Mouse (Mus musculus) kidney, embryonic 16.5 days (tissue): Measurements from ENCODE around the gene Prss40. TPM values are rescaled to one million over a fixed set of nuclear protein-coding genes. Genes with fewer than 3 reads are reported as not detected.
"Not testable (repeated sequence)": the region's sequence is repeated elsewhere in the genome, so short reads cannot be mapped to it uniquely, and the experiment has no call there.

Source experiments
- ATAC-seq: fragments of 200-750 bp; cut with Nextera tagmentation; 2 replicates; pipeline ENCODE4 v1.8.0; 2017; ENCODE audit warnings: moderate TSS enrichment; ENCODE audit not compliant: low FRiP score, low TSS enrichment
- H3K27ac ChIP-seq: fragments of 300-500 bp; sonication (generic); 2 replicates; pipeline ENCODE4 v1.5.1; 2014; ENCODE audit warnings: low read length
- H3K27me3 ChIP-seq: fragments of 300-500 bp; sonication (generic); 2 replicates; pipeline ENCODE4 v1.6.1; 2014; ENCODE audit warnings: low read length, control low read depth, mixed read lengths; ENCODE audit not compliant: insufficient read depth
- H3K36me3 ChIP-seq: fragments of 300-500 bp; sonication (generic); 2 replicates; pipeline ENCODE4 v1.6.1; 2014; ENCODE audit warnings: low read length, control low read depth, mixed read lengths; ENCODE audit not compliant: insufficient read depth
- H3K4me1 ChIP-seq: fragments of 300-500 bp; sonication (generic); 2 replicates; pipeline ENCODE4 v1.6.1; 2014; ENCODE audit warnings: low read length, control low read depth, mixed read lengths; ENCODE audit not compliant: insufficient read depth
- H3K4me2 ChIP-seq: fragments of 300-500 bp; sonication (generic); replicated peaks from 2 replicates; pipeline ENCODE4 v1.6.1; 2014; ENCODE audit warnings: low read depth, low read length
- H3K4me3 ChIP-seq: fragments of 300-500 bp; sonication (generic); 2 replicates; pipeline ENCODE4 v1.5.1; 2014; ENCODE audit warnings: mild to moderate bottlenecking, low read length
- H3K9ac ChIP-seq: fragments of 300-500 bp; sonication (generic); replicated peaks from 2 replicates; pipeline ENCODE4 v1.6.1; 2014; ENCODE audit warnings: low read length
- H3K9me3 ChIP-seq: fragments of 300-500 bp; sonication (generic); 2 replicates; pipeline ENCODE4 v1.6.1; 2016; ENCODE audit warnings: low read length, control low read depth
- WGBS: fragments of 180-500 bp; shearing (Covaris S2); extraction: QIAGEN DNeasy Blood & Tissue Kit; methylation state at CpG from one replicate; pipeline ENCODE4 v1.1.7; 2014; 5-methylcytosine and 5-hydroxymethylcytosine counted together
- polyA plus RNA-seq: library from polyadenylated mRNA; unstranded; fragments of >200 nt; fragmentation: Nextera tagmentation; extraction: Ambion mirVana; gene quantifications from 2 replicates; pipeline ENCODE4 v1.2.1, GENCODE M21; 2015

Prss40 gene
- polyA plus RNA-seq, 1 experiment from 2014 or later = not detected

DNA sequence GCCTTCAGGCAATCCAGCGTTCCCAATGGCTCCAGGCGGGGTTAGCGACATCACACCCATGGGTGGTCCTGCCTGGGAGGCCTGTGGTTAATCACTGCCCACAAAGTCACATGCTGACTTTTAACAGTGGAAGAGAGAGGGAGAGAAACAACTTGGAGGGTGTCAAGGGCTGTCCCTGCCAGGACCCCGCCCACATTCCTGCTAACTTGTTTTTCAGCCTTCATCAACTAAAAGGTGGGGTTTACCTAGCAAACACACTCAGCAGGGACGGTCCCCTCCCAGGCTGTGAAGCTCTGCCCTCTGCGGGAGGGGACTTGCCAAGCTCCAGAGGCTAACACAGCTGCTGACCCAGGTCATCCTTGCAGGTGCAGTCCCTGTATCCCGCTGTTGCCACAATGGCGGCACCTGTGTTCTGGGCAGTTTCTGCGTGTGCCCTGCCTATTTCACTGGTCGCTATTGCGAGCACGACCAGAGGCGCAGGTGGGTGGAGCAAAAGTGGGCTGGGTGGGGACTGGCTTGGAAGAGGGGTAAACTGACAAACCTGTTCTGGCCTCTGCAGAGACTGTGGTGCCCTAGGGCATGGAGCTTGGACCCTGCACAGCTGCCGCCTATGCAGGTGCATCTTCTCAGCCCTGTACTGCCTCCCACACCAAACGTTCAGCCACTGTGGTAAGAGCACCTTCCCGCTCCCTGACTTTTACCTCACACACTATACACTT is 23.8 kb downstream of the Prss40 start:
- 2% methylated on average over 16 of the region's 16 CpGs for WGBS
- Histone ChIP-seq H3K9me3 (no peaks in the 10 kb centered on the region), H3K4me1 (peaks cover 7% of the 10 kb centered on the region; the same call in 1 of the 2 replicates), H3K9ac (no peak overlapping the region), H3K27me3 (peaks cover 29% of the 10 kb centered on the region), H3K4me3 (peak overlapping the region; percentile 26), H3K27ac (no peak overlapping the region), H3K36me3 (no peaks in the 10 kb centered on the region), H3K4me2 (peak overlapping the region; percentile 42)
- peak; percentile 78 for ATAC-seq

DNA sequence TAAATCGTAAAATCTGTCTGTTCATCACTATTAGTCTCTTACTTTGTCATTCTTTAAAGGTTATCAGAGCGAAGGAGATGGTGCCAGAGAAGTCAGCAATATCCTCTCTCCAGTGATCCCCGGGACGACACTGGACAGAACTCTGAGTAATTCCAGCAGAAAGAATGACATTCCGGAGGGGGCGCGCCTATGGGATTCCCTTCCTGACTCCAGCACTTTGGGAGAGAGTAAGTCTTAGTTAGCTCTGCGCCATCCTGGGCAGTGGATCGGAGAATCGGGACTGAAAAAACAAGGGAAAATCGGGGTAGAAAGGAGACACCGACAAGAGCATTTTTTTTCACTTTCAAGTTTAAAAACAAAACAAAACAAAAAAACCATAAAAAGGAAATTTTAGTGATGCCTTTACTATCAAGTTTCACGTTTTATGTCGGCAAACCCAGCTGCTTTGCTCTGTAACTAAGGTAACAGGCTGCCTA is 24.4 kb downstream of the Prss40 start:
- no peak overlapping the region for H3K9ac ChIP-seq
- H3K27ac ChIP-seq = no peak overlapping the region
- H3K27me3 ChIP-seq = peaks cover 29% of the 10 kb centered on the region
- H3K9me3 ChIP-seq = no peaks in the 10 kb centered on the region
- H3K4me3 ChIP-seq = peak overlapping the region; percentile 26
- no peaks in the 10 kb centered on the region for H3K36me3 ChIP-seq
- peaks cover 7% of the 10 kb centered on the region; the same call in 1 of the 2 replicates for H3K4me1 ChIP-seq
- WGBS = under 1% methylated on average over 14 of the region's 14 CpGs
- peak overlapping the region; percentile 42 for H3K4me2 ChIP-seq
- no peak for ATAC-seq

DNA sequence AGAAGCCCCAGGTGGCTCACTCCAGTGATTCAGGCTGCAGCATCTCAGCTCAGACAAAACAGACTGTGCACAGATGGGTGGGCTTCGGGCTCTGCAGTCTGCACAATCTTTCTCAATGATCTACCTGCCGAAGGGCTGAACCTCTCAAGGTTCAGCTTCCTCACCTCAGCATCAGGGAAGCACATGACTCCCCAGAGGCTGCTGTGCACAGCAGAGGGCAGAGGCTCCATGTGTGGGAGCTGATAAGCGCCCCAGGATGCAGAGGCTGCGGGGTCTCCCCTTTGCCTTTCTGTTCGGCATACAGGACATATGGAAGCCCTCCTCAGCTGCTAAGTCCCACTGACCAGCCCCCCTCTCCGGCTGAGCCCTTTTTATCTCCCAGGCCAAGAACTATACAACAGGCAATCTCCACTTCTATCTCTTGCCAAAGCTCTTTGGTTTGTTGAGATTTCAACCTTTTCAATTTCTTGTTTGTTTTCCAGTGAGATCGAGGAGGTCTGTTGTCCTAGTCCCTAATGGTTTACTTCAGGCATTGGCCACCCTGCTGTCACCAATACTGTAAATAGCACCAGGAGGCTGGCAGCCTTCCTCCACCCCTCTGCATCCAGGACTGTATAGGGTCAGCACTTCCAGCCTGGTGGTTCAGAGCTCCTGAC is 25.6 kb downstream of the Prss40 start, which contains the start of gene Cfc1:
Gene Cfc1 (plus strand): TSS at position 606 of the 656 bp plus-strand sequence.
- not testable (repeated sequence) for H3K36me3 ChIP-seq, H3K9ac ChIP-seq, H3K9me3 ChIP-seq, H3K27ac ChIP-seq, ATAC-seq, H3K4me1 ChIP-seq
- WGBS = 28% methylated on average over 7 of the region's 7 CpGs
- H3K27me3 ChIP-seq = peaks cover 29% of the 10 kb centered on the region
- peak within 1 kb of the TSS; percentile 26; the same call in 1 of the 2 replicates for H3K4me3 ChIP-seq
- peak within 1 kb of the TSS; percentile 42 for H3K4me2 ChIP-seq

DNA sequence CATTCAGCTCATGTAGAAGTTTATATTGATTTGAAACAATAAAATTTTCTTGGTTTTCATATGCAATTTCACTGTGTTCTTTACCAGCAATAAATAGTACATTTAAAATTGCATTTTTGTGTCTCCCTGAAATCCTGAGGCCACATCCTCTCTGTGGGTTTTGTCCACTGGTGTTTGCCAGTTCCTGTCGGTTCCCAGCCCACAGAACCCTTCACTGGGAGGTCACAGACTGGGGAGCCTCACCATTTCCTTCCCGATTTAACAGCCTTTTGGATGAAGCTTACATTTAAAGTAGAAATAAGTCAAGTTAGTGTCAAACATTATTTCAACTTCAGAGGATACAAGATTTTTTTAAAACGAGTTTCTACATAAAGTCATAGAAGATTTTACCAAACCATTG is 26.2 kb downstream of the Prss40 start:
- 52% methylated on average over 3 of the region's 3 CpGs for WGBS
- ATAC-seq = not testable (repeated sequence)
- peaks cover 29% of the 10 kb centered on the region for H3K27me3 ChIP-seq

DNA sequence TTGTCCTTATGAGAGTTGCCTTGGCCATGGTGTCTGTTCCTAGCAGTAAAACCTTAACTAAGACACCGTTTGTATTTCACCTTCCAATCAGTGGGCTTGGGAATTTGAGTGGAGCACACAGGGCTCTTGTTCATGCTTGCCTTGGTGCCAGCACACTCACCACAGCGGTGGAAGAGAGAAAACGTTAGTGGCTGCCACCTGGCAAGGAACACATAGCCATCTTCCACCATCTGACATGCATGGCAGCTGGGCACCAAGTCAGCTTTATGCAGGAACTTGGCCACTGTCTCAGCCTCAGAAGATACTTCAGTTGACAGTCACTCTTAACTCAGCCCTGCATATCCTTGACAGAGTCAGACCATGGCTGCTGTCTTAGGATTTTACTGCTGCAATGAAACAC is 37.1 kb downstream of the Prss40 start:
- no peak overlapping the region for H3K4me3 ChIP-seq
- no peak for ATAC-seq
- H3K4me1 ChIP-seq = no peaks in the 10 kb centered on the region
- H3K27me3 ChIP-seq = no peaks in the 10 kb centered on the region
- no peaks in the 10 kb centered on the region for H3K36me3 ChIP-seq
- 79% methylated on average over 3 of the region's 3 CpGs for WGBS
- H3K9me3 ChIP-seq = no peaks in the 10 kb centered on the region
- no peak overlapping the region for H3K9ac ChIP-seq
- H3K27ac ChIP-seq = no peak overlapping the region
- H3K4me2 ChIP-seq = no peak overlapping the region

More for the DNA sequence above, 26.2 kb downstream of the Prss40 start:
- H3K4me2 ChIP-seq, H3K4me1 ChIP-seq, H3K9me3 ChIP-seq, H3K36me3 ChIP-seq, H3K27ac ChIP-seq, H3K4me3 ChIP-seq, H3K9ac ChIP-seq: not testable (repeated sequence)

DNA sequence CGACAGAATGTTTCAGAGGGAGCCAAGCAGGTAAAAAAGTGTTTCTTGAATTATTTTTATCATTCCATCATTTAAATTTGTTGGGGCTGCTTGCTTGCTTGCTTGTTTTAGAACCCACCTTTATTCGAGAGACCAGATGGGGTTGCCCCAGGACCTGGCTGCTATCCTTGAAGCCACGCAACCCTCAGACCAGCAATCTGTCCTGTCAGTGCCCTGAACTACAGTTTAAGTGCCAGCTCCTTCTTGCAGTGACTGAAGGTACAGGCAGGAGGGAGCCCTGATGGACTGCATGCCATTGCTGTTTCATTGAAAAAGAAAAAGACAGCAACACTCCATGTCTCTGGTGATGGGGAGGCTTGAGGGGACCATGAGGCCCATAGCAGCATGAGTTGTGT is 37.9 kb downstream of the Prss40 start:
- H3K4me3 ChIP-seq = no peak overlapping the region
- H3K4me1 ChIP-seq = no peaks in the 10 kb centered on the region
- no peak overlapping the region for H3K9ac ChIP-seq
- ATAC-seq = no peak
- WGBS = 86% methylated on average over 3 of the region's 3 CpGs
- H3K4me2 ChIP-seq = no peak overlapping the region
- no peaks in the 10 kb centered on the region for H3K36me3 ChIP-seq
- no peaks in the 10 kb centered on the region for H3K27me3 ChIP-seq
- H3K27ac ChIP-seq = no peak overlapping the region
- H3K9me3 ChIP-seq = no peaks in the 10 kb centered on the region

DNA sequence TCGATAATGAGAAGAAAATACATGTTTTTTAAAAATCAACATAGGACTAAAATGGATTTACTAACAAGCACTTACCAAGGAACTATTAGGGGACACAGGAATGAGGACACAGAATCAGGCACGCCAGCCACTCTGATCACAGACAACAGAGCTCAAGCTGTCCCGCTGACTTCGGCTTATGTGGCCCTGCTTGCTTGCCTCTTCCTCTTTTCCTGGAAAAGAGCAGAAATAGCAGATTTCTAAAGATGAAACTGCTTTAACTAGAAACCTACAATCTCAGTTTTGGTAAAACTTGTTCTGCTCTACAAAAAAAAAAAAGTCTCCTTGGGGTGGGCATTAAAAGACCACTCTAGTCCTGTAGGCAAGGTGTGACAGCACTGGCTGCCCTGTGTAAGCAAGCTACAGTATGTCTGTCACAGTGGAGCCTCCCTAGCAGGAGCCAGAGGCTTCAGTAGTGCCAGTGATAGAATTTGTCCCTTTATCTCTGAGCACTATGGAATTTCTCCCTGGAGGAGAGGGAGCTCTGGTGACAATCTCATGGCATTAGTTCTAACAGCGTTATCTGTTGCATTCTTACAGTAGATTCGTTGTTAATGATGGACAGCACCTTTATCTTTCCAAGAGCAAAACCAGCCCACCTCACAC is 38.4 kb downstream of the Prss40 start:
- ATAC-seq = no peak
- H3K36me3 ChIP-seq = no peaks in the 10 kb centered on the region
- no peak overlapping the region for H3K9ac ChIP-seq
- H3K27me3 ChIP-seq = no peaks in the 10 kb centered on the region
- no peak overlapping the region for H3K4me3 ChIP-seq
- H3K9me3 ChIP-seq = no peaks in the 10 kb centered on the region
- no peak overlapping the region for H3K27ac ChIP-seq
- H3K4me2 ChIP-seq = no peak overlapping the region
- 81% methylated on average over 6 of the region's 6 CpGs for WGBS
- H3K4me1 ChIP-seq = no peaks in the 10 kb centered on the region

DNA sequence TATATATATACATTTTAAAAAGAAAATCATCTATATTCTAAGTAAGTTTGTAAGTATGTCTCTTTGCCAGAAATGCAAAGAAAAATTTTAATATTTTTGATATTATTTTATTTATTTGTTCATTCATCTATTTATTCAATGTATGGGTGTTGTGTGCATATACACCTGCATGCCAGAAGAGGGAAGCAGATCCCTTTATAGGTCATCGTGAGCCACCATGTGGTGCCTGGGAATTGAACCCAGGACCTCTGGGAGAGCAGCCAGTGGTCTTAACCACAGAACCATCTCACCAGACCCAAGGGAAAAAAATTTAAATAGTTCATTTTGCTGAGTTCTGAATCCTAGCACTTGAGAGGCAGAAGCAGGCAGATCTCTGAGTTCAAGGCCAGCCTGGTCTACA is 42.5 kb downstream of the Prss40 start:
- 83% methylated on average over 1 of the region's 1 CpGs for WGBS
- ATAC-seq = no peak
- no peaks in the 10 kb centered on the region for H3K36me3 ChIP-seq

DNA sequence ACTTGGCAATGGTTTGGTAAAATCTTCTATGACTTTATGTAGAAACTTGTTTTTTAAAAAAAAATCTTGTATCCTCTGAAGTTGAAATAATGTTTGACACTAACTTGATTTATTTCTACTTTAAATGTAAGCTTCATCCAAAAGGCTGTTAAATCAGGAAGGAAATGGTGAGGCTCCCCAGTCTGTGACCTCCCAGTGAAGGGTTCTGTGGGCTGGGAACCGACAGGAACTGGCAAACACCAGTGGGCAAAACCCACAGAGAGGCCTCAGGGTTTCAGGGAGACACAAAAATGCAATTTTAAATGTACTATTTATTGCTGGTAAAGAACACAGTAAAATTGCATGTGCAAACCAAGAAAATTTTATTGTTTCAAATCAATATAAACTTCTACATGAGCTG is 42.9 kb downstream of the Prss40 start:
- not testable (repeated sequence) for H3K27ac ChIP-seq, ATAC-seq, H3K4me1 ChIP-seq, H3K36me3 ChIP-seq, H3K4me2 ChIP-seq, H3K9ac ChIP-seq, H3K27me3 ChIP-seq, H3K9me3 ChIP-seq, H3K4me3 ChIP-seq
- 35% methylated on average over 1 of the region's 1 CpGs for WGBS

More for the DNA sequence above, 42.5 kb downstream of the Prss40 start:
- Histone ChIP-seq H3K27ac (no peak overlapping the region), H3K4me2 (no peak overlapping the region), H3K4me1 (no peaks in the 10 kb centered on the region), H3K27me3 (no peaks in the 10 kb centered on the region), H3K9ac (no peak overlapping the region), H3K9me3 (no peaks in the 10 kb centered on the region), H3K4me3 (no peak overlapping the region)
